Mouse (Mus musculus) intestine, embryonic 15.5 days (tissue): ENCODE results near the gene Pth1r. TPM values are rescaled to one million over a fixed set of nuclear protein-coding genes. Genes with fewer than 3 reads are reported as not detected.

Experiments
- ATAC-seq: fragments of 200-750 bp; cut with Nextera tagmentation; 2 replicates; pipeline ENCODE4 v1.8.0; 2017; ENCODE audit warnings: moderate TSS enrichment, moderate library complexity
- H3K27ac ChIP-seq: fragments of 300-500 bp; sonication (generic); 2 replicates; pipeline ENCODE4 v1.5.1; 2015; ENCODE audit warnings: mild to moderate bottlenecking, inconsistent platforms
- H3K27me3 ChIP-seq: fragments of 300-500 bp; sonication (generic); replicated peaks from 2 replicates; pipeline ENCODE4 v1.6.1; 2015; ENCODE audit warnings: inconsistent platforms
- H3K36me3 ChIP-seq: fragments of 300-500 bp; sonication (generic); 2 replicates; pipeline ENCODE4 v1.6.1; 2015; ENCODE audit warnings: inconsistent platforms
- H3K4me1 ChIP-seq: fragments of 300-500 bp; sonication (generic); replicated peaks from 2 replicates; pipeline ENCODE4 v1.6.1; 2015; ENCODE audit warnings: inconsistent platforms
- H3K4me2 ChIP-seq: fragments of 300-500 bp; sonication (generic); replicated peaks from 2 replicates; pipeline ENCODE4 v1.6.1; 2015; ENCODE audit warnings: mild to moderate bottlenecking, inconsistent platforms
- H3K4me3 ChIP-seq: fragments of 300-500 bp; sonication (generic); replicated peaks from 2 replicates; pipeline ENCODE4 v1.5.1; 2015; ENCODE audit warnings: inconsistent platforms
- H3K9ac ChIP-seq: fragments of 300-500 bp; sonication (generic); 2 replicates; pipeline ENCODE4 v1.6.1; 2015; ENCODE audit warnings: inconsistent platforms
- H3K9me3 ChIP-seq: fragments of 300-500 bp; sonication (generic); 2 replicates; pipeline ENCODE4 v1.6.1; 2016; ENCODE audit warnings: inconsistent platforms
- WGBS: fragments of 180-500 bp; shearing (Covaris S2); methylation state at CpG from one replicate; pipeline ENCODE4 v1.1.7; 2015; 5-methylcytosine and 5-hydroxymethylcytosine counted together
- polyA plus RNA-seq: library from polyadenylated mRNA; unstranded; fragments of >200 nt; fragmentation: Nextera tagmentation; extraction: Ambion mirVana; gene quantifications from 2 replicates; pipeline ENCODE4 v1.2.1, GENCODE M21; 2015

Pth1r gene
- polyA plus RNA-seq, 1 experiment from 2014 or later = 21.6 TPM

DNA sequence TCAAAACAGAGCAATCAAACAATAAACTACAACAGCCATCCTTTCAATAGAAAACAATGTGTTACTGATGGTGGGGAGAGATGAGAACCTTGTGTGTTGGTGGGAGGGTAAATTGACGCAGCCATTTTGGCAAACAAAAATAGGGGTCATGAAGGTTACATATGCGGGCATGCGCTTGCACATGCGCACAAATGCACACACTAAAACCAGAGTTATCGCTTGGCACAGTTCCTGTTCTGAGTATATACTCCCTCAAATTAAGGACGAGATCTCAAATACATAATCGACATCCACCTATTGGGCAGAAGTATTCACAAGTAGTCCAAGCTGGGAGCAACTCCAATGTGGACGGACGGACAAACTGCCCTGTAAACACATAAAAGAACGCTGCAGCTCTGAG lies 25.4 kb upstream of the Pth1r start:
- Histone ChIP-seq H3K27me3 (no peaks in the 10 kb centered on the region), H3K4me3 (no peak overlapping the region), H3K36me3 (no peaks in the 10 kb centered on the region), H3K9me3 (no peaks in the 10 kb centered on the region), H3K4me2 (no peak overlapping the region), H3K27ac (no peak overlapping the region), H3K4me1 (peaks cover 7% of the 10 kb centered on the region), H3K9ac (no peak overlapping the region)
- 90% methylated on average over 10 of the region's 10 CpGs for WGBS
- ATAC-seq = no peak

DNA sequence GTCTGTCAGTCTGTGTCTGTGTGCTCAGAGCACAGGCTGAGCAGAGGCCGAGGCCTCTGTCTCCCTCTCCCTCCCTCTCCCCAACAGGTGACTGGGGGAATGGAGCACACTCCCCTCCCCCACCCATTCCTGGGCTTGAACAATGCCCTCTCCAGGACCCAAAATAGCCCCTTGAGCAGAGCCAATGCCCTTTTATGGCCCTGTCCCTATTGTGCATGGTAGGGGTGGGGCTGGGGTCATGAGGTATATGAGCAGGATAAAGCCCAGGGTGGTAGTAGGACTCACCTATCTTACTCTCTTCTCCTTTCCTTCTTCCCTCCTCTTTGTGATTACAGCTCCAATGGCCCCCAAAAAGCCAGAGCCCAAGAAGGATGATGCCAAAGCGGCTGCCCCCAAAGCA lies 16.5 kb upstream of the Pth1r start:
- Histone ChIP-seq H3K9ac (no peak overlapping the region), H3K4me1 (peaks cover 15% of the 10 kb centered on the region; the same call in 1 of the 2 replicates), H3K36me3 (no peaks in the 10 kb centered on the region), H3K27ac (no peak overlapping the region), H3K4me2 (no peak overlapping the region), H3K4me3 (no peak overlapping the region), H3K9me3 (no peaks in the 10 kb centered on the region), H3K27me3 (no peaks in the 10 kb centered on the region)
- WGBS = 73% methylated on average over 2 of the region's 2 CpGs
- no peak for ATAC-seq

DNA sequence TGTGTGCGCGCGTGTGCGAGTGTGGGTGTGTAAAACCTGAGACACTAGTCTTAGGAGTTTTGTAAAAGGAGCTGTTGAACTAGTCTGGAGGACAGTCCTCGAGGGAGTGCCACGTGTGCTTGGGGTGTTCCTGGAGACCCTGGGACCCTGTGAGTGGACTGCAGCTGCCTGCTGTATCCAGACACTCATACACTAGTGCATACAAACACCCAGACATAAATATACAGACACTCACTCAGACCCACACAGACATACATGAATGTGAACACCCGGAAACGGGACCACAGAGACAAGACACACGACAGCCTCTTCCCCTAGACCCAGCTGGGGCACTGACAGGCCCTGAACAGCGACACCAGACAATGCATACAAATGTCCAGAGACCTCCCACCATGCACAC lies 15.8 kb upstream of the Pth1r start:
- H3K27me3 ChIP-seq = no peaks in the 10 kb centered on the region
- no peak overlapping the region for H3K9ac ChIP-seq
- H3K9me3 ChIP-seq = no peaks in the 10 kb centered on the region
- peaks cover 15% of the 10 kb centered on the region; the same call in 1 of the 2 replicates for H3K4me1 ChIP-seq
- no peaks in the 10 kb centered on the region for H3K36me3 ChIP-seq
- ATAC-seq = peak; percentile 22; the same call in 1 of the 2 replicates
- WGBS = 70% methylated on average over 10 of the region's 10 CpGs
- no peak overlapping the region for H3K4me3 ChIP-seq
- no peak overlapping the region for H3K27ac ChIP-seq
- H3K4me2 ChIP-seq = no peak overlapping the region

DNA sequence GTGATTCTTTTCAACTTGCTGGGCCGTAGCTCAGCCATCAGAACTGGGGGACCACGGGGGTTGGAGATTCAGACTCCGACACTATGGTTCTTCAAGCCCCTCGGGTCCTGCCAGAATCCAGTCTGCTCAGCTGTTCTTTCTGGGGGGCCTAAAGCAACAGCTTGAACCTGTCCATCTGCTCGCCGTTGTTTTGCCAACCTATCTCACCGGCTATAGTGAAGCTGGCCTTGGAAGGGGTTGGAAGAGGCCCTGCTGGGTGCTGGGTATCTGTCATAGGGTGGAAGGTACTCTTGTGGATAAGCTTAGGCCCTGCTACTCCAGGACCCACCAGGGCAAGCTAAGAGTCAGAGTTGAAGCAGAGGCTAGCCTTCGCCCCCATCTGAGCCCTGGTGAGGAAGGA lies 13.9 kb upstream of the Pth1r start:
- ATAC-seq = no peak
- H3K9me3 ChIP-seq = no peaks in the 10 kb centered on the region

DNA sequence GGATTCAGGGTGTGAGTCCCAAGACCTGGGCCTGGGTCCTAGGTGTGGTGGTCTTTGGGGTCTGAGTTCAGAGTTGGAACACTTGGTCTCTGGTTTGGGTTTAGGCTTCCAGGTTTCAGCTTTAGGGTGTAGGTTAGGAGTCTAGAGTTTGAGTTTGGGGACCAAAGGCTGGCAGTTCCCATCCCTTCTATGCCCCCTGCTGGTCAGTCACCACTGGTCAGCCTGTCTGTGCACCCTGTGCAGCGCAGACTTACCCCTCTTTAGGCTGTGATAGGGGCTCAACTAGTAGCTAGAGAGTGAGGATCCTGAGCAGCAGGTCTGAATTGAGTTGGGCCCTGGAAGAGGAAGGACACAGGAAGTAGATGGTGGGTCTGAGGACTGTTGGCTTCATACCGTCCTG lies 12.3 kb upstream of the Pth1r start:
- no peak overlapping the region for H3K4me2 ChIP-seq
- H3K9me3 ChIP-seq = no peaks in the 10 kb centered on the region
- 54% methylated on average over 2 of the region's 2 CpGs for WGBS
- H3K27ac ChIP-seq = no peak overlapping the region
- no peaks in the 10 kb centered on the region for H3K36me3 ChIP-seq
- H3K9ac ChIP-seq = no peak overlapping the region
- H3K27me3 ChIP-seq = no peaks in the 10 kb centered on the region
- H3K4me1 ChIP-seq = peaks cover 7% of the 10 kb centered on the region; the same call in 1 of the 2 replicates
- ATAC-seq = 0 out of 2 replicates have a peak, but pooled peaks have one; percentile 40
- H3K4me3 ChIP-seq = no peak overlapping the region

More for the DNA sequence above, 13.9 kb upstream of the Pth1r start:
- H3K4me1 ChIP-seq = peaks cover 14% of the 10 kb centered on the region; the same call in 1 of the 2 replicates
- no peak overlapping the region for H3K4me3 ChIP-seq
- H3K27me3 ChIP-seq = no peaks in the 10 kb centered on the region
- 77% methylated on average over 8 of the region's 8 CpGs for WGBS
- no peak overlapping the region for H3K27ac ChIP-seq
- no peaks in the 10 kb centered on the region for H3K36me3 ChIP-seq
- H3K4me2 ChIP-seq = no peak overlapping the region
- no peak overlapping the region for H3K9ac ChIP-seq

DNA sequence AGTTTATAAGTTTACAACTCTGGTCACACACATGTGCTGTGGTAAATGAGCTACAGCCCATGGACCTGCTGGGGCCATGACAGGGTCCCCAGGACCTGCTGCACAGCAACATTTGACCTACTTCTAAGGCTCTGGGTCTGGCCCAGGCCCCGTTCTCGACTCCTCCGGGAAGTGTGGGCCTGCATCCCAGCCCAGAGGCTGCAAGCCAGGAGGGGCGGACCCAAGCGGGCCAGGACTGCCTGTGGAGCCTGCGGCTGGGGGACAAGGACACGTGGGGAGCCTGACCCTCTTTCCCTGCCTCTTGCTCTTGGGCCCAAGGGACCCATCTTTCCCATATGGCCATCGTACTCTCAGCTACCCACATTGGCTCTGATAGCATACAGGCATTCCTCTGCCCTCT lies 11.7 kb upstream of the Pth1r start:
- Histone ChIP-seq H3K27ac (no peak overlapping the region; the same call in 1 of the 2 replicates), H3K4me2 (no peak overlapping the region), H3K4me1 (peaks cover 7% of the 10 kb centered on the region; the same call in 1 of the 2 replicates), H3K9me3 (no peaks in the 10 kb centered on the region), H3K36me3 (no peaks in the 10 kb centered on the region), H3K4me3 (no peak overlapping the region), H3K9ac (no peak overlapping the region), H3K27me3 (no peaks in the 10 kb centered on the region)
- WGBS = 58% methylated on average over 8 of the region's 8 CpGs
- ATAC-seq = 0 out of 2 replicates have a peak, but pooled peaks have one; percentile 21

DNA sequence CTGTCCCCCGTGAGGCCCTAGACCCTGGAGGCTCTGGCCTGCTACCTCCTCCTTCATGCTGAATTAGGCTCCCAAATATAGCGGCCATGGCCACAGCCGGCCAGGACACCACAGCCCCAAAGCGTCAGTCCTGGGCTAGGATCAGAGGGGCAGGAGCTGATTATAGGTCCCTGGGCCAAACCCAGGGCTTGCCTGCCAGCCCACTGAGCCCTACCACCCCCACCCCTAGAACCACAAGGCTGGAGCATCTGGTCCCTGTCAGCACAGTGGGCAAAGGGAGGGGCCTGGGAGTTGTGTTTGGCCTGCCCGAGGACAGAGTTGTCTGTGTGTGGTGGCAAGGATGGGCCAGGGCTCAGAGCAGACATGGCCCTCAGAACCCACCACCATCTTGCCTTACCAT lies 10.9 kb upstream of the Pth1r start:
- ATAC-seq = no peak
- 78% methylated on average over 5 of the region's 5 CpGs for WGBS
- Histone ChIP-seq H3K9ac (no peak overlapping the region), H3K9me3 (no peaks in the 10 kb centered on the region), H3K4me2 (no peak overlapping the region), H3K27ac (no peak overlapping the region), H3K4me1 (peaks cover 4% of the 10 kb centered on the region; the same call in 1 of the 2 replicates), H3K27me3 (no peaks in the 10 kb centered on the region), H3K4me3 (no peak overlapping the region), H3K36me3 (no peaks in the 10 kb centered on the region)

DNA sequence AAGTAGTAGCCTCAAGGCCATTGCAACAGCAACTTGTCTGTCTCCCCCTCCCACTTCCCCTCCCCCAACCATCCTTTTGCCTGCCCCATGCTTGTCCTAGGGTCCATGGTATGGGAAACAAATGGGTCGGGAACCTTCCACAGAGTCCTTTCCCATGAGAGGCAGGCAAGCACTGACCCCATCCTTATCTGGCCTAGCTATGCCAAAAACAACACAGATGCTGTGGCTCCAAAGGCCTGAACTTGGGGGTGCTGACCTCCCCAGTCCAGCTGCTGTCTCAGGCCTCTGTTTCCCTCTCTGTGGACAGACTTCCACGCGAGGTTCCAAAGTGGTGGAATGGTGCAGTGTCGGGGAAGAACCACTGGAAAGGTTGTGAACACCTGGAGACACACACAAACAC lies 6.8 kb upstream of the Pth1r start:
- ATAC-seq = no peak
- 72% methylated on average over 4 of the region's 4 CpGs for WGBS
- Histone ChIP-seq H3K36me3 (no peaks in the 10 kb centered on the region), H3K4me2 (no peak overlapping the region), H3K9ac (no peak overlapping the region), H3K27me3 (no peaks in the 10 kb centered on the region), H3K4me1 (peaks cover 9% of the 10 kb centered on the region; the same call in 1 of the 2 replicates), H3K4me3 (no peak overlapping the region), H3K9me3 (no peaks in the 10 kb centered on the region), H3K27ac (no peak overlapping the region)

DNA sequence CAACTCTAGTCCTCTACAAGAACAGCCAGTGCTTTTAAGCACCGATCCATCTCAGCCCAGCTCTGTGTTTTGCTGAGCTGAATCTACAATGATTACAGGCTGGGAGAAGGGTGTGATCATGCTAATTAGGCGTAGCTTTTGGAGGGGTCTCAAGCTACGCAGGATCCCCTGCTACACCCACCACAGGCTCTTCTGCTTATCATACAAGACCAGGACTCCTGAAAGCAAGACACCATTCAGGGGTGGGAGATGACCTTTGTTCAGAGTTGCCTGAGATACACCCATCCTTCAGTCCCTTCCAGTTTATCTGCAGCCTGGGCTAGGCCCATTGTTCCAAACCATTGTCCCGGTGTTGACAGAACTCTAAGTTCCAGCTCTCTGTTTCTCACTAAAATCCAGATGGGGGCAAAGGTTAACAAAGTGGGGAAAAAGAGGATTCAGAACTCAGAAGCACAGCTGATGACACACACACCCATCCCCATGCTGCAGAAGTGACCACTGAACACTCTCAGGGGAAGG lies 6.0 kb upstream of the Pth1r start:
- Histone ChIP-seq H3K9me3 (no peaks in the 10 kb centered on the region), H3K4me1 (peaks cover 9% of the 10 kb centered on the region; the same call in 1 of the 2 replicates), H3K27ac (no peak overlapping the region), H3K4me2 (no peak overlapping the region), H3K27me3 (no peaks in the 10 kb centered on the region), H3K4me3 (no peak overlapping the region), H3K9ac (no peak overlapping the region), H3K36me3 (no peaks in the 10 kb centered on the region)
- no peak for ATAC-seq
- WGBS = 80% methylated on average over 4 of the region's 4 CpGs

DNA sequence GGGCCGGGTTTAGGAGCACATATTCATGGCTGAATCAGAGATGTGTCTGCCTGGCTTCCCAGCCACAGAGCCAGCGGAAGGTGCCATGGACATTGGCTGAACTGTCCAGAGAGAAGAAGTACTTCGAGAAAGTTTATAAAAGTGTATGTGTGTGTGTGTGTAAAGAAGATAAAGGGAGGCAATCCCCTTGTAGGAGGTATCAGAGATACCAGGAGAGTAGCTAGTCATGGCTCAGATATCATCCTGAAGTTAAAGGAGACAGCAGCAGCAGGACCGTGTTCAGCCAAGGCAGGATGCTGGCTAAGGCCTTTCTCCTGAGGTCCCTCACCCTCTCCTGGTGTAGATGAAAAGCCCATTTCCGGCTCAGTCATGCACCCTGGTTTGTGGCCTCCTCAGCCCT lies 4.5 kb upstream of the Pth1r start:
- no peaks in the 10 kb centered on the region for H3K9me3 ChIP-seq
- H3K27me3 ChIP-seq = no peaks in the 10 kb centered on the region
- ATAC-seq = no peak
- WGBS = 66% methylated on average over 5 of the region's 5 CpGs
- no peak overlapping the region for H3K27ac ChIP-seq
- no peak overlapping the region for H3K4me3 ChIP-seq
- H3K4me2 ChIP-seq = no peak overlapping the region
- H3K4me1 ChIP-seq = peaks cover 16% of the 10 kb centered on the region
- no peak overlapping the region for H3K9ac ChIP-seq
- H3K36me3 ChIP-seq = no peaks in the 10 kb centered on the region

DNA sequence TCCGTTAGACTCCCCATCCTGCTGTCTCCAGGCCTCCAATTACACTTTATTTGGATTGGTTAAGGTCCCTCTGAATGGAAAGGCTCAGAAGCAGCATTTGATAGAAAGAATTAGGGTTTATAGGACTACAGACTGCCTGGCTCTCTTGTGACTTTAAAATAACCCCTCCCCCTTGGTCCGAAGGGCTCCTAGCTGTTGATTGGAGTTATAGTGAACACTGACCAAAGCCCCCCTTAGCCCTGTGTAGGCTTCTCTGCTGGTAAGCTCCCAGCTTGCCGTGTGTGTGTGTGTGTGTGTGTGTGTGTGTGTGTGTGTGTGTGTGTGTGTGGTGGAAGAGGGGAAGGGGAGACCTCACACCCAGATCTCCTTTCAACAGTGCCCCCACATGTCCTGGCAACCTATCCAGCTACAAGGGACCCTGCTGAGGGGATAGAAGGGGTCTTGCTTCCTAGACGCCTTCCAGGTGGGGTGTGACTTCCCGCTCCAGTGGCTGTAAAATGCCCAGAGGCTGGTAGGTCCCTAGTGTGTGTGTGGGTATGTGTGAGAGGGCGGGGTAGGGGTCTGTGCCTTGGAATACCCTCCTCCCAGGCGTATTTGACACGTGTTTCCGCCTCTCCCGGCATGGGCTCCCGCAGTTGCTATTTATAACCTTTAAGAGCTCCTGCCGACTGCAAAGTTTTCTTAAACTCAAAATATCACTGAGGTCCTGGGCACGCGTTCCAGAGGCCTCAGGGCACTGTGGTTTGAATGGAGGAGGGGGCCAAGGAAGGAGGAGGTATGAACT lies 3.7 kb upstream of the Pth1r start:
- H3K27ac ChIP-seq = peak overlapping the region; percentile 40; the same call in 1 of the 2 replicates
- no peak overlapping the region for H3K4me2 ChIP-seq
- peak; percentile 64 for ATAC-seq
- H3K36me3 ChIP-seq = no peaks in the 10 kb centered on the region
- WGBS = 27% methylated on average over 14 of the region's 14 CpGs
- no peaks in the 10 kb centered on the region for H3K9me3 ChIP-seq
- no peak overlapping the region for H3K4me3 ChIP-seq
- H3K4me1 ChIP-seq = peaks cover 20% of the 10 kb centered on the region
- 0 out of 2 replicates have a peak, but pooled peaks cover 3% of the 10 kb centered on the region for H3K27me3 ChIP-seq
- H3K9ac ChIP-seq = no peak overlapping the region

DNA sequence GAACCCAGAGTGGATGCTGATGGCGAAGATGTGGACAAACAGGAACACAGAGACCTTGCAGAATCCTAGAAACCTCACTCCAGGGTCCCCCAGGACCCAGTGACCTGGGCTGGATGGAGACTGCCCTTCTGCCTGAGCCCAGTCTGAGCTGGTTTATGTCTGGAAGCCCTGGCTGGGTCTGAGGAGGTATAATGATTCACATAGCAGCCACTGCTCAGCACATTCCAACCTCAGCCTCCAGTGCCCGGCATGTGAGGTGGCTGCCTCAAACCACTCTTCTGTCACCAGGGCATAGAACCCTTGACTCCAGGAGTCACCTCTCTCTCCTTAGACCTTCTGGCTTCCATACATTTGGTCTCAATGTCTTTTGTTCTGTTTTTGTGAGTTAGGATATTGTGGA lies 1.5 kb upstream of the Pth1r start:
- ATAC-seq = no peak
- Histone ChIP-seq H3K27me3 (peaks cover 15% of the 10 kb centered on the region), H3K9me3 (no peaks in the 10 kb centered on the region), H3K4me1 (peaks cover 25% of the 10 kb centered on the region), H3K9ac (no peak overlapping the region), H3K4me3 (no peak overlapping the region), H3K4me2 (no peak overlapping the region), H3K36me3 (no peaks in the 10 kb centered on the region), H3K27ac (no peak overlapping the region)
- 54% methylated on average over 2 of the region's 2 CpGs for WGBS

DNA sequence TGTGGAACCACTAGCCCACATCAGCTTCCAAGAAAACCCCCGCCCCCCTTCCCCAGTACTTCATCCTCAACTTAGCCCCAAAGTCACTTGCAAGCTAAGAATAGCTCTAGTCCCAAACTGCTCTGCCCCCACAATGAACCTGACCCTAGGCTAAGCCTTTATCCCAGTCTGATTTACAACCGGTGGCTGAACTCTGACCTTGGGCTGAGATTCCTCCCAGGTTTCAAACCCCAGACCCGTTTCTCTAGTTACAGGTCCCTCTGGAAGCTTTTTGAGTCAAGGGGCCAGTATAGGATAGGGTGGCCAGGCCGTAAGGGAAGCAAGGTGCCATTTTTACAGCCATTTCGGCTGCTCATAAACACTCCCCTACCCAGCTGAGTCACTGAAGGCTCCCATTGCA lies 707 bp downstream of the Pth1r start:
- Histone ChIP-seq H3K4me3 (no peak overlapping the region), H3K36me3 (no peaks in the 10 kb centered on the region), H3K27me3 (peaks cover 18% of the 10 kb centered on the region), H3K9me3 (no peaks in the 10 kb centered on the region), H3K4me2 (no peak overlapping the region), H3K4me1 (peaks cover 31% of the 10 kb centered on the region), H3K27ac (no peak overlapping the region), H3K9ac (no peak overlapping the region)
- 39% methylated on average over 5 of the region's 5 CpGs for WGBS
- ATAC-seq = no peak
